Mouse (Mus musculus) myocyte (in vitro differentiated cells): ENCODE data around the gene Rpp25.

Source experiments
- MYOG ChIP-seq, 3 experiments: IDR thresholded peaks; one replicate each; pipeline ENCODE4 v1.6.1; 2011; ENCODE audit warnings: control low read depth in 2 of 3, low read depth in 2 of 3, mild to moderate bottlenecking in 2 of 3; ENCODE audit not compliant: insufficient read length in 2 of 3, control insufficient read depth in 1 of 3, insufficient read depth in 1 of 3
- POLR2A ChIP-seq: IDR thresholded peaks from one replicate; pipeline ENCODE4 v1.6.1; 2011; ENCODE audit warnings: low read depth, mild to moderate bottlenecking, control low read depth, moderate library complexity; ENCODE audit not compliant: insufficient read length
- TCF12 ChIP-seq: IDR thresholded peaks from one replicate; pipeline ENCODE4 v1.6.1; 2011; ENCODE audit warnings: mild to moderate bottlenecking, control low read depth; ENCODE audit not compliant: poor library complexity, insufficient read depth, severe bottlenecking
- USF1 ChIP-seq: IDR thresholded peaks from one replicate; pipeline ENCODE4 v1.6.1; 2011; ENCODE audit warnings: low read depth, mild to moderate bottlenecking, control low read depth, moderate library complexity

DNA sequence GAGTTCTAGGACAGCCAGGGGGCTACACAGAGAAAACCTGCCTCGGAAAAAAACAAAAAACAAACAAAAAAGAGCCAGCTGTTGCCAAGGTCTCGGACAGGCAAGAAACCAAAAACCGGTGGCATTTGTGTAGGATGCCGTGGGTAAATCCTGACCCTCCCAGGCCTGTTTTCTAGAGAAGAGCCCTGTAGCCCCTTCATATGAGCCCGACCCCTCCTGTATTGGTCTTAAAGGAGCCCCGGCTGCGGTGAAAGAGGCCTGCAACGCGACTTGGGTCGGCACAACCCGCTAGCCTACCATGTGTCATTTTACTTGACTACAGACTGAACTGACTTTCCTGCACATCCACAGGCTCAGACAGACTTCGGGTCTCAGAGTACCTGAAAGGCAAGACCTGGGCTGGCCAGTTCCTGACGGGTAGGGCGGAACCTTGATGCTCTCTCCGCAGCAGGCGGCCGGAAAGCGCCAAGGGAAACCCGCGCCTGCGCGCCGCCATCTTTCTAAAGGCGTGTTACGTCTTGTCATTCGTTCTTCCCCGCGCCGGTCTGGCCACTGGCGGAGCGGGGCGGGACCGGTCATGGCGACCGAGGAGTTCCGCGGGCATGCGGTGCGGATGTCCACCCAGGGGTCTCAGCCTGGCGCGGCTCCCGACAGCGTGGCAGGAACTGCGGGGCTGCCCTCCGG, 33.4 kb downstream of the Rpp25 start, which contains the start of gene Fam219b:
- TF ChIP-seq POLR2A (peak; percentile 84), TCF12 (no peak), USF1 (no peak), MYOG (IDR thresholded peaks at IDR 0.05; ENCODE audit: control insufficient read depth in 1 of 3, insufficient read depth in 1 of 3, insufficient read length in 2 of 3, low read depth in 2 of 3) (no peak)
